Mouse (Mus musculus) kidney, embryonic 16.5 days (tissue): ENCODE measurements around the gene Dis3l2. TPM values are rescaled to one million over a fixed set of nuclear protein-coding genes. Genes with fewer than 3 reads are reported as not detected.

ENCODE experiments used
- ATAC-seq: fragments of 200-750 bp; cut with Nextera tagmentation; 2 replicates; pipeline ENCODE4 v1.8.0; 2017; ENCODE audit warnings: moderate TSS enrichment; ENCODE audit not compliant: low FRiP score, low TSS enrichment
- H3K27ac ChIP-seq: fragments of 300-500 bp; sonication (generic); 2 replicates; pipeline ENCODE4 v1.5.1; 2014; ENCODE audit warnings: low read length
- H3K27me3 ChIP-seq: fragments of 300-500 bp; sonication (generic); 2 replicates; pipeline ENCODE4 v1.6.1; 2014; ENCODE audit warnings: low read length, control low read depth, mixed read lengths; ENCODE audit not compliant: insufficient read depth
- H3K36me3 ChIP-seq: fragments of 300-500 bp; sonication (generic); 2 replicates; pipeline ENCODE4 v1.6.1; 2014; ENCODE audit warnings: low read length, control low read depth, mixed read lengths; ENCODE audit not compliant: insufficient read depth
- H3K4me1 ChIP-seq: fragments of 300-500 bp; sonication (generic); 2 replicates; pipeline ENCODE4 v1.6.1; 2014; ENCODE audit warnings: low read length, control low read depth, mixed read lengths; ENCODE audit not compliant: insufficient read depth
- H3K4me2 ChIP-seq: fragments of 300-500 bp; sonication (generic); replicated peaks from 2 replicates; pipeline ENCODE4 v1.6.1; 2014; ENCODE audit warnings: low read depth, low read length
- H3K4me3 ChIP-seq: fragments of 300-500 bp; sonication (generic); 2 replicates; pipeline ENCODE4 v1.5.1; 2014; ENCODE audit warnings: mild to moderate bottlenecking, low read length
- H3K9ac ChIP-seq: fragments of 300-500 bp; sonication (generic); replicated peaks from 2 replicates; pipeline ENCODE4 v1.6.1; 2014; ENCODE audit warnings: low read length
- H3K9me3 ChIP-seq: fragments of 300-500 bp; sonication (generic); 2 replicates; pipeline ENCODE4 v1.6.1; 2016; ENCODE audit warnings: low read length, control low read depth
- WGBS: fragments of 180-500 bp; shearing (Covaris S2); extraction: QIAGEN DNeasy Blood & Tissue Kit; methylation state at CpG from one replicate; pipeline ENCODE4 v1.1.7; 2014; 5-methylcytosine and 5-hydroxymethylcytosine counted together
- polyA plus RNA-seq: library from polyadenylated mRNA; unstranded; fragments of >200 nt; fragmentation: Nextera tagmentation; extraction: Ambion mirVana; gene quantifications from 2 replicates; pipeline ENCODE4 v1.2.1, GENCODE M21; 2015

Dis3l2 gene
- polyA plus RNA-seq, 1 experiment from 2014 or later = 30.8 TPM

GRCm38 (mm10) chr1:86873745-86874144, 170.1 kb downstream of the Dis3l2 start:
- Histone ChIP-seq H3K4me1 (no peaks in the 10 kb centered on the region), H3K27me3 (no peaks in the 10 kb centered on the region), H3K9me3 (no peaks in the 10 kb centered on the region), H3K4me3 (no peak overlapping the region), H3K27ac (no peak overlapping the region), H3K4me2 (no peak overlapping the region), H3K9ac (no peak overlapping the region), H3K36me3 (peaks cover 10% of the 10 kb centered on the region; the same call in 1 of the 2 replicates)
- no peak for ATAC-seq
- WGBS = 74% methylated on average over 2 of the region's 2 CpGs

DNA sequence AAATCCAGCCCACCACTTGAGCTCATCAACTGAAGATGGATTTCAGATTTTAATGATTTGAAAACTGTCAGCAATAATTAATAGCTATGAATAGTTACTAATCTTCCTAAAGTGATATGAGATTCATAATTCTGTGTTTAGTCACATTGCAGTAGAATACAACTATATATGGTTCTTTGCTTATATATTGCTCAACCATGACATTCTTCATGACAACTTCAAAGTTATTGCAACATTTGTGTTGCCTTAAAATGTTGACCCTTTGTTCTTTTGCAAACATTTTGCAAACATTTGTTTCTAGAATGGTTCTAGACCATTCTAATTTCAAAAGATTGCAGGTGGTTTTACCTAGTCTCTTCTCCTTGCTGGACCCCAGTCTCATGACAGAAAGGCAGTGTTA, 175.1 kb downstream of the Dis3l2 start:
- no peak overlapping the region for H3K27ac ChIP-seq
- H3K4me3 ChIP-seq = no peak overlapping the region
- no peaks in the 10 kb centered on the region for H3K4me1 ChIP-seq
- ATAC-seq = no peak
- H3K36me3 ChIP-seq = peaks cover 4% of the 10 kb centered on the region; the same call in 1 of the 2 replicates
- H3K27me3 ChIP-seq = no peaks in the 10 kb centered on the region
- no peak overlapping the region for H3K9ac ChIP-seq
- no peak overlapping the region for H3K4me2 ChIP-seq
- H3K9me3 ChIP-seq = no peaks in the 10 kb centered on the region

DNA sequence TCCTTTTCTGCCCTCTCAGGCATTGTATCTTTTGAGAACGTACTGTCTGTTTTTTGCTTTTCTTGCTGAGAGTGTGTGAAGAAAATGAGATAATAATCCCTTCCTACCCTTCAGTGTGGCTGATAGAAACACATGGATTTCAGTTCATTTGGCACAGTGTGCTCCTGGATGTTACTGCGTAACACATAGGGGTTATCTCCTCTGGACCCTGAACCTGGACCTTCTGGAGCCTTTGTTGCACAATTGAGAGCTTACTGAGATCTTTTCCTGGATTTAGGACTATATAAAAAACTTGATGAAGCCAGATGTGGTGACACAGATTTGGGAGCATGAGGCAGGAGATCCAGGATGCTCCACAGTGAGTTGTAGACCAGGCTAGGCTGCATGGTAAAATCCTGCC, 175.9 kb downstream of the Dis3l2 start:
- 95% methylated on average over 2 of the region's 2 CpGs for WGBS
- Histone ChIP-seq H3K9ac (no peak overlapping the region), H3K4me2 (no peak overlapping the region), H3K27ac (no peak overlapping the region), H3K4me3 (no peak overlapping the region), H3K36me3 (peaks cover 4% of the 10 kb centered on the region; the same call in 1 of the 2 replicates), H3K9me3 (no peaks in the 10 kb centered on the region), H3K4me1 (no peaks in the 10 kb centered on the region), H3K27me3 (no peaks in the 10 kb centered on the region)
- no peak for ATAC-seq

DNA sequence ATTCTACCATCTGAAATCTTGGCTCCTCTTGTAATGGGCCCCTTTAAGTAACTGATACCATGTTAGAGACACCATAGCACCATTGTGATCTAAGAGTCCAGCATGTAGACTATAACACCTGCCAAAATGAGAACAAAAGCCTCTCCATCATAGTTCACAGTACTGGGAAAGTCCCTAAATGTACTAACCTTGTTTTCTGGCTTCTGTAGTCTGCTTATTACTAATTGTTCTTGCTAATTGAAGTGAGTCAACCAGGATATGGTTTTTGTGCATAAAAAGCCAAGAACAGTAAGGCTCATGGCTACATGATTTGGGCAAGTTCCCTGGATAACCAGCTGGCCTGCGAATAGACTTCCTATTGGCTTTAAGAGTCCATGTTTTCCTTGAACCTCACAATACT, 183.5 kb downstream of the Dis3l2 start:
- Histone ChIP-seq H3K36me3 (no peaks in the 10 kb centered on the region), H3K27ac (no peak overlapping the region), H3K4me3 (no peak overlapping the region), H3K4me2 (no peak overlapping the region), H3K27me3 (no peaks in the 10 kb centered on the region), H3K9ac (no peak overlapping the region), H3K9me3 (no peaks in the 10 kb centered on the region), H3K4me1 (no peaks in the 10 kb centered on the region)
- WGBS = 100% methylated on average over 1 of the region's 1 CpGs
- ATAC-seq = no peak

GRCm38 (mm10) chr1:86912481-86912880, 208.9 kb downstream of the Dis3l2 start:
- no peaks in the 10 kb centered on the region for H3K9me3 ChIP-seq
- H3K4me1 ChIP-seq = 0 out of 2 replicates have a peak, but pooled peaks cover 5% of the 10 kb centered on the region
- no peak overlapping the region for H3K9ac ChIP-seq
- 74% methylated on average over 2 of the region's 2 CpGs for WGBS
- H3K4me3 ChIP-seq = no peak overlapping the region
- ATAC-seq = no peak
- H3K4me2 ChIP-seq = no peak overlapping the region
- H3K27ac ChIP-seq = no peak overlapping the region
- no peaks in the 10 kb centered on the region for H3K36me3 ChIP-seq
- H3K27me3 ChIP-seq = no peaks in the 10 kb centered on the region

- Histone ChIP-seq H3K9me3 (no peaks in the 10 kb centered on the region), H3K4me3 (no peak overlapping the region)
- 73% methylated on average over 3 of the region's 3 CpGs for WGBS
Observed at GRCm38 (mm10) chr1:86913896-86914295, 210.3 kb downstream of the Dis3l2 start.

DNA sequence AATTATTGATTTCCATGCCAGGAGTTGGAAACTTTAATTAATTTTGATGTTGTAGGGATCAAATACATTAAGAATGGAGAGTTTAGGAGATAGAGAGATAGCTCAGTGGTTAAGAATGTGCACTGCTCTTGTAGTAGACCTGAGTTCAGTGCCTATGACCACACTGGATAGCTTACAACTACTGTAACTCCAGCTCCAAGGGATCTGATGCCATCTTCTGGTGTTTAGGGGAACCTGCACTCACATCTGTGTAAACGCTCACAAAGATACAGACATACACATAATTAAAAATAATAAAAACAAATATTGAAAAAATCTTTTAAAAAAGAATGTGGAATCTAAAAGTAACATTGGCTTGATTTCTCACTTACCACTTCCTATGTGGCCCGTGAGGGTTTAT, 211.1 kb downstream of the Dis3l2 start:
- Histone ChIP-seq H3K4me1 (0 out of 2 replicates have a peak, but pooled peaks cover 5% of the 10 kb centered on the region), H3K9ac (no peak overlapping the region), H3K36me3 (no peaks in the 10 kb centered on the region), H3K27ac (no peak overlapping the region), H3K4me2 (no peak overlapping the region), H3K27me3 (no peaks in the 10 kb centered on the region), H3K9me3 (no peaks in the 10 kb centered on the region), H3K4me3 (no peak overlapping the region)
- 91% methylated on average over 2 of the region's 2 CpGs for WGBS
- no peak for ATAC-seq

More at GRCm38 (mm10) chr1:86913896-86914295, 210.3 kb downstream of the Dis3l2 start:
- H3K36me3 ChIP-seq = no peaks in the 10 kb centered on the region
- 0 out of 2 replicates have a peak, but pooled peaks cover 5% of the 10 kb centered on the region for H3K4me1 ChIP-seq
- no peak for ATAC-seq
- H3K27ac ChIP-seq = no peak overlapping the region; the same call in 1 of the 2 replicates
- H3K4me2 ChIP-seq = no peak overlapping the region
- H3K27me3 ChIP-seq = no peaks in the 10 kb centered on the region
- H3K9ac ChIP-seq = no peak overlapping the region

DNA sequence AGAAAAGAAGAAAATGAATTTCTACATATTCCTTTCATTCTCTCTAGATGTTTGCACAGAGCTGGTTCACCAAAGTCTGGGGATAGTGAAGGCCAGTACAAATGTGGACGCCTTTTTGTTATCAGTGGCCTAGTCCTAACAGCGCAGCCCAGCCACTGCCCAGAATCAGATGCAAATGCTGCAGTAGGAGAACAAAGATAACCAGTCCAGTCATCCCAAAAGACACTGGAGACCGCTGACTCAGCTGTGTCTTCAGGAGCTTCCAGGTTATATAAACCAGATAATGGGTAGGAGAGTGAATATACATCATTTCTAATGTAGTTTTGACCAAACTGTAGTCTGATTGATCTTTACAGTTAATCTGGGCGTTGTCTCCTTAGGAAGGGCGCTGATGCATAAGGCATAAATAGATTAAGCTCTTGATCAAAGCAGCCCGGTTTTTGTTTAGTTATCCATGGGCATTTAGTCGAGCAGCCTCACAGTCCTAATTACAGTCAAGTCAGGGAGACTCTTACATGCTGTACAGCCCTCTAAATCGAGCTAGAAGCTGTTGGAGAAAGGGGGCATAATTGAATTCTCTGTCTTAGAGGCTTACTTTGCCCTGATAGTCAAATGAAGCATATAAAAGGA, 212.9 kb downstream of the Dis3l2 start:
- 0 out of 2 replicates have a peak, but pooled peaks cover 5% of the 10 kb centered on the region for H3K4me1 ChIP-seq
- H3K27me3 ChIP-seq = no peaks in the 10 kb centered on the region
- no peak overlapping the region for H3K4me2 ChIP-seq
- H3K27ac ChIP-seq = no peak overlapping the region
- no peaks in the 10 kb centered on the region for H3K9me3 ChIP-seq
- WGBS = 77% methylated on average over 8 of the region's 8 CpGs
- H3K36me3 ChIP-seq = no peaks in the 10 kb centered on the region
- H3K4me3 ChIP-seq = no peak overlapping the region
- ATAC-seq = no peak
- H3K9ac ChIP-seq = no peak overlapping the region

- H3K27me3 ChIP-seq = no peaks in the 10 kb centered on the region
- H3K4me1 ChIP-seq = 0 out of 2 replicates have a peak, but pooled peaks cover 3% of the 10 kb centered on the region
- H3K4me3 ChIP-seq = no peak overlapping the region
- H3K36me3 ChIP-seq = 0 out of 2 replicates have a peak, but pooled peaks cover 3% of the 10 kb centered on the region
- WGBS = 54% methylated on average over 5 of the region's 5 CpGs
- no peaks in the 10 kb centered on the region for H3K9me3 ChIP-seq
- no peak overlapping the region for H3K9ac ChIP-seq
- H3K4me2 ChIP-seq = no peak overlapping the region
- ATAC-seq = no peak
- 0 out of 2 replicates have a peak overlapping the region, but pooled peaks have one; percentile 18 for H3K27ac ChIP-seq
Observed at GRCm38 (mm10) chr1:86925776-86926175, 222.2 kb downstream of the Dis3l2 start.

- no peak overlapping the region for H3K27ac ChIP-seq
- H3K4me2 ChIP-seq = no peak overlapping the region
Observed at GRCm38 (mm10) chr1:86931606-86932379, 228.2 kb downstream of the Dis3l2 start.

More at GRCm38 (mm10) chr1:86931606-86932379, 228.2 kb downstream of the Dis3l2 start:
- no peak overlapping the region for H3K9ac ChIP-seq
- H3K4me3 ChIP-seq = no peak overlapping the region
- 89% methylated on average over 4 of the region's 4 CpGs for WGBS
- H3K4me1 ChIP-seq = no peaks in the 10 kb centered on the region
- ATAC-seq = no peak
- no peaks in the 10 kb centered on the region for H3K9me3 ChIP-seq
- 0 out of 2 replicates have a peak, but pooled peaks cover 5% of the 10 kb centered on the region for H3K36me3 ChIP-seq
- no peaks in the 10 kb centered on the region for H3K27me3 ChIP-seq
